8 mouse cellular contexts compared by ENCODE assay signal in genomic region chr12:83277537-83278441, GRCm38 (mm10).
A peak's percentile ranks its signal among the peaks of the same experiment; 100 is the strongest.
DNase-seq lines count a peak whose midpoint lies in the region; ATAC-seq and TF ChIP-seq lines count a peak whose summit lies in the region.

No protein-coding gene starts in this region.

- H3K4me2 ChIP-seq in midbrain, embryonic 13.5 days (replicated peaks) = no peak overlapping the region
- H3K4me2 ChIP-seq in kidney, embryonic 15.5 days = no peak overlapping the region

- DNase-seq in kidney, postnatal 10 days = peak; percentile 59
- DNase-seq in kidney, adult 8-10 months = no peak
- peak; percentile 81 to 84 for DNase-seq in cerebellum, adult 18-20 months
- peak; percentile 66 for DNase-seq in gastrocnemius, adult 2 months
- DNase-seq in lung, adult 18-20 months = no peak

- H3K4me1 ChIP-seq in midbrain, embryonic 13.5 days (replicated peaks) = peaks cover 30% of the 10 kb centered on the region
- peaks cover 6% of the 10 kb centered on the region; the same call in 1 of the 2 replicates for H3K4me1 ChIP-seq in kidney, embryonic 15.5 days

- intact Hi-C loops in gastrocnemius, adult 2 months (cut with DNase I) = no loop called here

- TF ChIP-seq CTCF in gastrocnemius, adult 2 months (IDR thresholded peaks at IDR 0.05) = no peak

- no peaks in the 10 kb centered on the region for H3K27me3 ChIP-seq in midbrain, embryonic 13.5 days
- H3K27me3 ChIP-seq in kidney, embryonic 15.5 days = no peaks in the 10 kb centered on the region

- H3K36me3 ChIP-seq in midbrain, embryonic 13.5 days = no peaks in the 10 kb centered on the region
- H3K36me3 ChIP-seq in kidney, embryonic 15.5 days = no peaks in the 10 kb centered on the region

- 49% methylated on average over 11 of the region's 11 CpGs for WGBS in midbrain, embryonic 13.5 days
- WGBS in kidney, embryonic 15.5 days = 80% methylated on average over 11 of the region's 11 CpGs

- ATAC-seq in midbrain, embryonic 13.5 days = peak; percentile 75
- no peak for ATAC-seq in erythroid progenitor cell, adult 5-6 weeks (replicated peaks; ENCODE audit: low FRiP score, poor library complexity, severe bottlenecking)
- no peak for ATAC-seq in kidney, embryonic 15.5 days (replicated peaks; ENCODE audit: low FRiP score)

- no peak overlapping the region for H3K9ac ChIP-seq in midbrain, embryonic 13.5 days (replicated peaks)
- H3K9ac ChIP-seq in kidney, embryonic 15.5 days = no peak overlapping the region

- no peaks in the 10 kb centered on the region for H3K9me3 ChIP-seq in midbrain, embryonic 13.5 days
- H3K9me3 ChIP-seq in kidney, embryonic 15.5 days (replicated peaks) = no peaks in the 10 kb centered on the region

- H3K27ac ChIP-seq in gastrocnemius, adult 2 months = no peak overlapping the region
- peak overlapping the region; percentile 76 for H3K27ac ChIP-seq in midbrain, embryonic 13.5 days
- H3K27ac ChIP-seq in kidney, embryonic 15.5 days = no peak overlapping the region

- H3K4me3 ChIP-seq in gastrocnemius, adult 2 months = no peak overlapping the region
- no peak overlapping the region for H3K4me3 ChIP-seq in midbrain, embryonic 13.5 days (replicated peaks)
- H3K4me3 ChIP-seq in kidney, embryonic 15.5 days (replicated peaks) = no peak overlapping the region

Comparison
In these comparisons a context has a peak if more than half of its experiments do, and no peak if none do; other contexts are left out.
1. DNase-seq: peak in kidney, postnatal 10 days (single experiment), cerebellum, adult 18-20 months (2 of 2) and gastrocnemius, adult 2 months (single experiment); none in kidney, adult 8-10 months (0 of 2) and lung, adult 18-20 months (0 of 2).